10 mouse cellular contexts compared by ENCODE assay signal in the genomic region with DNA sequence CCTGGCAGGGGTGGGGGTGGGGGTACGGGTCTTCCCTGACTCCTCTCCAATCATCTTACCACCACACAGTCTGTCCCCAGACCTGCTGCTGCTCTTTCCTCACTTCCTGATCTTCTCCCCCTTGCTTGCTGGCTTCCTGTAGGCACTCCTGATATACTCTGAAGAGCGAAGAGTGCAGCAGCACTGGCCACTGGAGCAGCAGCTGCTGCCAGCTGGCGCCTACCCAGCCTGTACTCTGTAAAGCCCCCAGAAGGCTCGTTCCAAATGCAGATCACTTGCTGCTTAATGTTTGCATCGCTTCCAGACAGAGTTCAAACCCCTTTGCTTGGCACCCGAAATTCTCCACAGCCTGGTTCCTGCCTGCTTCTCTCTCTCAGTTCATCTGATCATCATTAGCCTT. TPM values are rescaled to one million over a fixed set of nuclear protein-coding genes. Genes with fewer than 3 reads are reported as not detected.
DNase-seq lines count a peak whose midpoint lies in the region; ATAC-seq and TF ChIP-seq lines count a peak whose summit lies in the region.
"Had no signal": no experiment of that assay in that cellular context is flagged by ENCODE, and none has a peak within 500 bp of the region (broad histone marks: within the 10 kb centered on the region; RNA-seq: fewer than 3 reads in every experiment).

No protein-coding gene starts in this region.

- TF ChIP-seq EP300 in stomach, postnatal 0 days (optimal IDR thresholded peaks at IDR 0.05): no peak

- no peaks in the 10 kb centered on the region for H3K9me3 ChIP-seq in forebrain, embryonic 13.5 days (replicated peaks)
- H3K9me3 ChIP-seq in forebrain, embryonic 11.5 days (ENCODE audit: control insufficient read depth, low read length): no peaks in the 10 kb centered on the region
- H3K9me3 ChIP-seq in kidney, embryonic 15.5 days (replicated peaks): no peaks in the 10 kb centered on the region
- H3K9me3 ChIP-seq in stomach, embryonic 14.5 days (ENCODE audit: control insufficient read depth, low read depth, low read length): peaks cover 3% of the 10 kb centered on the region; the same call in 1 of the 2 replicates
- H3K9me3 ChIP-seq in stomach, postnatal 0 days (ENCODE audit: control insufficient read depth, low read length): no peaks in the 10 kb centered on the region

- 62% methylated on average over 6 of the region's 6 CpGs for WGBS in forebrain, embryonic 13.5 days
- 83% methylated on average over 6 of the region's 6 CpGs for WGBS in forebrain, embryonic 11.5 days
- 69% methylated on average over 6 of the region's 6 CpGs for WGBS in kidney, embryonic 15.5 days
- 44% methylated on average over 6 of the region's 6 CpGs for WGBS in stomach, embryonic 14.5 days
- 43% methylated on average over 6 of the region's 6 CpGs for WGBS in stomach, postnatal 0 days

- H3K36me3 ChIP-seq in forebrain, embryonic 13.5 days (ENCODE audit: poor library complexity, severe bottlenecking): no peaks in the 10 kb centered on the region
- H3K36me3 ChIP-seq in forebrain, embryonic 11.5 days (ENCODE audit: control insufficient read depth, insufficient read depth, low read length): no peaks in the 10 kb centered on the region
- no peaks in the 10 kb centered on the region for H3K36me3 ChIP-seq in kidney, embryonic 15.5 days
- H3K36me3 ChIP-seq in stomach, embryonic 14.5 days (ENCODE audit: control insufficient read depth, insufficient read depth, low read length): no peaks in the 10 kb centered on the region
- H3K36me3 ChIP-seq in stomach, postnatal 0 days (ENCODE audit: control insufficient read depth, insufficient read depth, low read length): no peaks in the 10 kb centered on the region

- H3K27ac ChIP-seq in forebrain, embryonic 13.5 days: peak overlapping the region; percentile 25
- no peak overlapping the region for H3K27ac ChIP-seq in forebrain, embryonic 11.5 days (ENCODE audit: low read depth, low read length)
- H3K27ac ChIP-seq in kidney, embryonic 15.5 days: no peak overlapping the region
- H3K27ac ChIP-seq in stomach, embryonic 14.5 days (ENCODE audit: low read length): no peak overlapping the region
- no peak overlapping the region for H3K27ac ChIP-seq in stomach, postnatal 0 days (replicated peaks)
- H3K27ac ChIP-seq: liver, embryonic 14.5 days had no signal

- ATAC-seq in forebrain, embryonic 13.5 days: no peak
- ATAC-seq in forebrain, embryonic 11.5 days (replicated peaks; ENCODE audit: low FRiP score): no peak
- no peak for ATAC-seq in kidney, embryonic 15.5 days (replicated peaks; ENCODE audit: low FRiP score)
- peak; percentile 19; the same call in 1 of the 2 replicates for ATAC-seq in stomach, embryonic 14.5 days (ENCODE audit: insufficient number of reproducible peaks, insufficient read depth, low FRiP score, low read depth)
- no peak for ATAC-seq in stomach, postnatal 0 days (ENCODE audit: low FRiP score, low TSS enrichment)

- DNase-seq in forebrain, embryonic 11.5 days (ENCODE audit: low spot score): no peak
- peak; percentile 51 to 55 for DNase-seq in kidney, postnatal 4 days
- DNase-seq in stomach, postnatal 0 days (ENCODE audit: low spot score): no peak
- no peak for DNase-seq in adrenal gland, postnatal 14 days
- DNase-seq in urinary bladder, adult 2 months (ENCODE audit: low spot score): no peak
- DNase-seq: adrenal gland, postnatal 10 days had no signal

- no peak overlapping the region for H3K4me2 ChIP-seq in forebrain, embryonic 13.5 days
- H3K4me2 ChIP-seq in forebrain, embryonic 11.5 days (ENCODE audit: low read depth, low read length, severe bottlenecking): no peak overlapping the region
- no peak overlapping the region for H3K4me2 ChIP-seq in kidney, embryonic 15.5 days
- H3K4me2 ChIP-seq in stomach, embryonic 14.5 days (replicated peaks; ENCODE audit: low read depth, low read length): no peak overlapping the region
- H3K4me2 ChIP-seq in stomach, postnatal 0 days (replicated peaks; ENCODE audit: low read depth): no peak overlapping the region

- peak overlapping the region; percentile 12; the same call in 1 of the 2 replicates for H3K9ac ChIP-seq in forebrain, embryonic 13.5 days
- no peak overlapping the region for H3K9ac ChIP-seq in forebrain, embryonic 11.5 days (ENCODE audit: low read length)
- no peak overlapping the region for H3K9ac ChIP-seq in kidney, embryonic 15.5 days
- no peak overlapping the region for H3K9ac ChIP-seq in stomach, embryonic 14.5 days (replicated peaks; ENCODE audit: low read depth, low read length)
- no peak overlapping the region for H3K9ac ChIP-seq in stomach, postnatal 0 days (ENCODE audit: low read length)
- H3K9ac ChIP-seq: liver, embryonic 14.5 days had no signal

- H3K27me3 ChIP-seq in forebrain, embryonic 13.5 days: no peaks in the 10 kb centered on the region
- H3K27me3 ChIP-seq in forebrain, embryonic 11.5 days (ENCODE audit: control insufficient read depth, insufficient read depth, low read length): no peaks in the 10 kb centered on the region
- no peaks in the 10 kb centered on the region for H3K27me3 ChIP-seq in kidney, embryonic 15.5 days
- H3K27me3 ChIP-seq in stomach, embryonic 14.5 days (ENCODE audit: control insufficient read depth, insufficient read depth, low read length): no peaks in the 10 kb centered on the region
- no peaks in the 10 kb centered on the region for H3K27me3 ChIP-seq in stomach, postnatal 0 days (ENCODE audit: control insufficient read depth, insufficient read depth, low read length)

- no peak for TF ChIP-seq CTCF in stomach, postnatal 0 days (IDR thresholded peaks at IDR 0.05; ENCODE audit: low read depth)

- H3K4me3 ChIP-seq in forebrain, embryonic 13.5 days: no peak overlapping the region
- H3K4me3 ChIP-seq in forebrain, embryonic 11.5 days (ENCODE audit: low read depth, low read length): no peak overlapping the region
- H3K4me3 ChIP-seq in kidney, embryonic 15.5 days (replicated peaks): no peak overlapping the region
- H3K4me3 ChIP-seq in stomach, embryonic 14.5 days (ENCODE audit: low read depth, low read length): no peak overlapping the region
- no peak overlapping the region for H3K4me3 ChIP-seq in stomach, postnatal 0 days (ENCODE audit: low read depth, low read length)

- H3K4me1 ChIP-seq in forebrain, embryonic 13.5 days: peaks cover 21% of the 10 kb centered on the region
- H3K4me1 ChIP-seq in forebrain, embryonic 11.5 days (replicated peaks; ENCODE audit: control insufficient read depth, insufficient read depth, low read length): 0 out of 2 replicates have a peak, but pooled peaks cover 2% of the 10 kb centered on the region
- peaks cover 16% of the 10 kb centered on the region for H3K4me1 ChIP-seq in kidney, embryonic 15.5 days
- 0 out of 2 replicates have a peak, but pooled peaks cover 4% of the 10 kb centered on the region for H3K4me1 ChIP-seq in stomach, embryonic 14.5 days (ENCODE audit: control insufficient read depth, insufficient read depth, low read length)
- H3K4me1 ChIP-seq in stomach, postnatal 0 days (replicated peaks; ENCODE audit: control insufficient read depth, insufficient read depth): no peaks in the 10 kb centered on the region

RNA-seq across cellular contexts. Expression of a gene that starts 2.5 kb away (rescaled TPM):
- polyA plus RNA-seq in forebrain, embryonic 13.5 days (2015; fragmentation: Nextera tagmentation; extraction: Ambion mirVana): 12.4 and 12.5 TPM in 2 replicates
- 10.2 and 11.0 TPM in 2 replicates for polyA plus RNA-seq in forebrain, embryonic 11.5 days (2014; fragmentation: Nextera tagmentation; extraction: Ambion mirVana)
- 6.6 and 6.8 TPM in 2 replicates for polyA plus RNA-seq in kidney, embryonic 15.5 days (2015; fragmentation: Nextera tagmentation; extraction: Ambion mirVana)
- 3.5 and 7.3 TPM in 2 replicates for polyA plus RNA-seq in stomach, embryonic 14.5 days (2014; fragmentation: Nextera tagmentation; extraction: Ambion mirVana)
- polyA plus RNA-seq in stomach, postnatal 0 days (2015; fragmentation: Nextera tagmentation; extraction: Ambion mirVana): 1.4 and 2.2 TPM in 2 replicates
- total RNA-seq in adrenal gland, postnatal 14 days (2021): 8.4 and 9.7 TPM in 2 replicates
- polyA plus RNA-seq in urinary bladder, adult 2 months (2012; rRNA removed): 0.98 and 1.7 TPM in 2 replicates

RNA-seq across cellular contexts. Expression of a gene that starts 9.4 kb away (rescaled TPM):
- polyA plus RNA-seq in forebrain, embryonic 13.5 days (2015; fragmentation: Nextera tagmentation; extraction: Ambion mirVana): 15.4 and 17.9 TPM in 2 replicates
- polyA plus RNA-seq in forebrain, embryonic 11.5 days (2014; fragmentation: Nextera tagmentation; extraction: Ambion mirVana): 19.5 and 19.9 TPM in 2 replicates
- polyA plus RNA-seq in kidney, embryonic 15.5 days (2015; fragmentation: Nextera tagmentation; extraction: Ambion mirVana): 41.6 and 44.1 TPM in 2 replicates
- 31.9 and 33.7 TPM in 2 replicates for polyA plus RNA-seq in stomach, embryonic 14.5 days (2014; fragmentation: Nextera tagmentation; extraction: Ambion mirVana)
- 30.7 and 31.6 TPM in 2 replicates for polyA plus RNA-seq in stomach, postnatal 0 days (2015; fragmentation: Nextera tagmentation; extraction: Ambion mirVana)
- 36.5 and 41.5 TPM in 2 replicates for total RNA-seq in adrenal gland, postnatal 14 days (2021)
- 29.4 and 31.5 TPM in 2 replicates for polyA plus RNA-seq in urinary bladder, adult 2 months (2012; rRNA removed)

RNA-seq across cellular contexts. Expression of a gene that starts 9.8 kb away (rescaled TPM):
- polyA plus RNA-seq in forebrain, embryonic 13.5 days (2015; fragmentation: Nextera tagmentation; extraction: Ambion mirVana): 0.26 and 0.35 TPM in 2 replicates
- not detected in 2 replicates for polyA plus RNA-seq in forebrain, embryonic 11.5 days (2014; fragmentation: Nextera tagmentation; extraction: Ambion mirVana)
- 0.44 and 0.51 TPM in 2 replicates for polyA plus RNA-seq in kidney, embryonic 15.5 days (2015; fragmentation: Nextera tagmentation; extraction: Ambion mirVana)
- not detected in 2 replicates for polyA plus RNA-seq in stomach, embryonic 14.5 days (2014; fragmentation: Nextera tagmentation; extraction: Ambion mirVana)
- 0.15 and 0.35 TPM in 2 replicates for polyA plus RNA-seq in stomach, postnatal 0 days (2015; fragmentation: Nextera tagmentation; extraction: Ambion mirVana)
- 1.1 and 1.6 TPM in 2 replicates for total RNA-seq in adrenal gland, postnatal 14 days (2021)
- polyA plus RNA-seq in urinary bladder, adult 2 months (2012; rRNA removed): 1.3 and 1.9 TPM in 2 replicates

Comparison
In these comparisons a context has a peak if more than half of its experiments do, and no peak if none do; other contexts are left out.
1. DNase-seq: peak in kidney, postnatal 4 days (2 of 2); none in forebrain, embryonic 11.5 days (single experiment), stomach, postnatal 0 days (single experiment), adrenal gland, postnatal 14 days (single experiment) and urinary bladder, adult 2 months (single experiment).